Mouse (Mus musculus) adrenal gland, adult (tissue): Measurements from ENCODE around the gene Dusp28.

Source experiments
- DNase-seq, 2 experiments: peaks; one replicate each; pipeline ENCODE4 v3.0.0; 2022 to 2023; ENCODE audit warnings: low spot score in 1 of 2; ENCODE audit not compliant: inconsistent age in 2 of 2

Gene Dusp28

GRCm38 (mm10) chr1:92907632-92908360, 1.0 kb downstream of the Dusp28 start:
- DNase-seq = peak; percentile 19 to 43

GRCm38 (mm10) chr1:92908664-92909063, 1.9 kb downstream of the Dusp28 start:
- DNase-seq = peak in 1 of 2 experiments; percentile 38

GRCm38 (mm10) chr1:92909068-92909467, 2.3 kb downstream of the Dusp28 start:
- DNase-seq = peak in 1 of 2 experiments; percentile 58

- peak; percentile 85 to 92 for DNase-seq
Observed at GRCm38 (mm10) chr1:92910239-92910885, 3.6 kb downstream of the Dusp28 start, which contains the start of gene Rnpepl1. Rnpepl1 (plus strand) TSS chr1:92910783.

- peak; percentile 76 to 90 for DNase-seq
Observed at GRCm38 (mm10) chr1:92910925-92911720, 4.3 kb downstream of the Dusp28 start.

- peak; percentile 27 to 62 for DNase-seq
Observed at GRCm38 (mm10) chr1:92911721-92912138, 4.9 kb downstream of the Dusp28 start.

- peak in 1 of 2 experiments; percentile 12 for DNase-seq
Observed at GRCm38 (mm10) chr1:92912286-92912685, 5.5 kb downstream of the Dusp28 start.

GRCm38 (mm10) chr1:92914239-92914638, 7.5 kb downstream of the Dusp28 start:
- DNase-seq = peak; percentile 17 to 57

- DNase-seq = peak; percentile 31 to 59
Observed at GRCm38 (mm10) chr1:92914993-92915392, 8.2 kb downstream of the Dusp28 start.

- no peak for DNase-seq
Observed at GRCm38 (mm10) chr1:92916725-92917124, 9.9 kb downstream of the Dusp28 start.

GRCm38 (mm10) chr1:92919151-92919550, 12.4 kb downstream of the Dusp28 start:
- no peak for DNase-seq

GRCm38 (mm10) chr1:92919775-92920174, 13.0 kb downstream of the Dusp28 start:
- DNase-seq = no peak

GRCm38 (mm10) chr1:92920474-92921200, 13.9 kb downstream of the Dusp28 start:
- DNase-seq = peak in 1 of 2 experiments; percentile 41

- DNase-seq = no peak
Observed at GRCm38 (mm10) chr1:92921496-92921895, 14.7 kb downstream of the Dusp28 start.

- DNase-seq = no peak
Observed at GRCm38 (mm10) chr1:92930171-92930706, 23.5 kb downstream of the Dusp28 start.

GRCm38 (mm10) chr1:92933611-92934010, 26.8 kb downstream of the Dusp28 start:
- DNase-seq = no peak

- DNase-seq = peak; percentile 95 to 99
Observed at GRCm38 (mm10) chr1:92934182-92934827, 27.5 kb downstream of the Dusp28 start, which contains the start of gene Capn10. Capn10 (plus strand) TSS chr1:92934376.

- DNase-seq = peak; percentile 63 to 77
Observed at GRCm38 (mm10) chr1:92935054-92935962, 28.5 kb downstream of the Dusp28 start.

GRCm38 (mm10) chr1:92935977-92936376, 29.2 kb downstream of the Dusp28 start:
- no peak for DNase-seq
